Mouse (Mus musculus): Measurements from ENCODE around the gene Galntl6.

GRCm38 (mm10) chr8:58032271-58032670 lies 880.2 kb downstream of the Galntl6 start:
- TF ChIP-seq CTCF (IDR thresholded peaks at IDR 0.05; ENCODE audit: low read depth), result no peak
- TF ChIP-seq EP300 (IDR thresholded peaks at IDR 0.05; ENCODE audit: low read depth), result no peak
